Mouse (Mus musculus) G1E (cell line): Measurements from ENCODE around the gene Slc22a17.

Experiments used
- CTCF ChIP-seq: IDR thresholded peaks from 2 replicates; pipeline ENCODE4 v1.5.1; 2012; ENCODE audit warnings: low read depth, low read length, inconsistent platforms, mixed read lengths
- POLR2AphosphoS5 ChIP-seq: IDR thresholded peaks from 2 replicates; pipeline ENCODE4 v1.6.1; 2012; ENCODE audit warnings: low read depth, low read length, inconsistent platforms; ENCODE audit not compliant: insufficient replicate concordance
- TAL1 ChIP-seq: conservative IDR thresholded peaks from 2 replicates; pipeline ENCODE4 v1.6.1; 2012; ENCODE audit warnings: low read depth, low read length, inconsistent platforms, mixed read lengths

- TF ChIP-seq CTCF: no peak
- TF ChIP-seq TAL1: no peak
- no peak for TF ChIP-seq POLR2AphosphoS5
Observed at GRCm38 (mm10) chr14:54868026-54868425, 44.9 kb downstream of the Slc22a17 start.
